Mouse (Mus musculus) ovary, adult 18-20 months (tissue): ENCODE results near the gene Tnfsf9.

Source experiments
- DNase-seq: peaks from one replicate; pipeline ENCODE4 v3.0.0; 2022; ENCODE audit warnings: low spot score, mixed read lengths

Tnfsf9 gene

DNA sequence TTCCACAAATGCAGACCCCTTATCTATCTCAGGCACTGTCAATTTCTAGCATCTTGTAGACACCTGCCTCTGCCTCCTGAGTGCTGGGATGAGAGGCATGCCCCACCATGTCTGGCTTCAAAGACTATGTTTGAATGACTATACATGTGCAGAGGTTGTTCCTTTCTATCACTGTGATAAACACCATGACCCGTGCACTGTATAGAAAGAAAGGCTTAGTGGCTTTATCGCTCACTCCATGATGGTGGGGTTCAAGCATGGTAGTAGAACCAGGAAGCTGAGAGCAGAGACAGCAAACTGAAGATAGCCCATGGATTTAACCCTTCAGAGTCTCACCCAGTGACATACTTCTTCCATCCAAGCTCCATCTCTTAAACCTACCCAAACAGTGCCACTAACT, 29.6 kb downstream of the Tnfsf9 start:
- DNase-seq = no peak

DNA sequence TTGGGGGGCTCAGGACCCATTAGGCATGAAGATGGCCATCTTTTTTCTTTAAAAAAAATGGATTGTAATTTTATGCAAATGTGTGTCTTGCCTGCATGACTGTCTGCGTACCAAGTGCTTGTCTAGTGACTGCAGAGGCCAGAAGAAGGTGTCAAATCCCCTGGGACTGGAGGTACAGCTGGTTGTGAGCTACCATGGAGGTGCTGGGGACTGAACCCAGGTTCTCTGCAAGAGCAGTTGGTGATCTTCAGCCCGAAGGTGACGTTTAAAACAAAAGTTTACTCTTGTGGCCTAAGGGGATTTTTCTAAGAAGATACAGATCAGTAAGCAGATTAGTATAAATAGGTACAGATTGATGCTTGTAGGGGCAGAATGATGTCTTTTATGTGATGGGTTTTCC, 30.5 kb downstream of the Tnfsf9 start:
- DNase-seq = no peak

DNA sequence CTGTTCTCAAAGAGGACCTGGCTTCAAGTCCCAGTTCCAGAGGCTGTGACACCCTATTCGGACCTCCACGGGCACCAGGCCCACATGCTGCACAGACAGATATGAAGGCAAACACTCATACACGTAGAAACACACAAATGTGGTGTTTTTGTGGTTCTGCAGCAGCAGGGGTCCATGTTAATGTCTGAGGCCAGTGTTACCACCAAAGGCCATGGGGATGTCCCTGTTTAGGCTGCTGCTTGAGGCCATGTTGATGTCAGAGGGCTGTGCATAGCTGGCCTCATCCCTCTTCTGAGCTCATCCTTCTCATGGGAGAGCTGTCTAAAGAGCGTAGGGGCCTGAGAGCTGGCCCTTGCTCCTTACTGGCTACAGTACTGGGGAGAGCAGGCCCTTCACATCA, 33.6 kb downstream of the Tnfsf9 start:
- DNase-seq = no peak

DNA sequence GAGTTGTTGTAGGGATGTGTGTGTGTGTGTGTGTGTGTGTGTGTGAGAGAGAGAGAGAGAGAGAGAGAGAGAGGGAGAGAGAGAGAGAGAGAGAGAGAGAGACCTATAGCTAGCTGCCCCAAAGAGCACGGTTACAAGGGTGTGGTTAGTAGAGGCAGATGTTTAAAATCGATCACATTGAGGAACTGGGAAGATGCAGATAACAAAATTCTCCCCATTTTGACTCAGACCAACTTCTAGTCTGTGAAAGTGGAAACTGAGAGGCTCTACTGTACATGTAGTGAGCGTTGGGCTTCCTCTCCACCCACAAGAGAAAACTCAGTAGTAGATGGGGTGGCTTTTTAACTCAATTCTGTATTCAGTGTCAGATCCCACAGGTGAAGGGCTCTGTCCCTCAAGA, 34.6 kb downstream of the Tnfsf9 start:
- no peak for DNase-seq

GRCm38 (mm10) chr17:57143704-57144103, 38.6 kb downstream of the Tnfsf9 start:
- no peak for DNase-seq

DNA sequence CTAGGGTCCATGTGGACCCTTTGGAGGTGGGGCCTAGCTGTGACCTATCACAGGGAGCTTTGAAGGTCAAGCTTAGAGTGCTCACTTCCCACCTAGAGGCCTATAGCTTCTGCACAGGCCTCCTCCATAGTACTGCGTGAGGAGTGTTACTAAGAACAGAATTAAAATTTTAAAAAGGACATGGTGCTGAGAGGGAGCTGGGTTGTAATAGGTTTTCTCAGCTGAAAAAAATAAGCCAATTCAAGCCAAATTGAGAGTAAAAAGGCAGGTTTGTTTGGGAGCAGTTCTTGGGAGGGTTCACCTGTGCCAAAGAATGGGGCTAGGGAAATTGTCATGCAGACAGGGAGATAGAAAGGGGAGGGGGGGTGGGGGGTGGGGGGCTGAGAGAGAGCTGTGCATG, 40.0 kb downstream of the Tnfsf9 start:
- no peak for DNase-seq

GRCm38 (mm10) chr17:57148343-57148742, 43.2 kb downstream of the Tnfsf9 start:
- no peak for DNase-seq

- no peak for DNase-seq
These were observed 44.1 kb downstream of the Tnfsf9 start, which contains the start of gene Cd70 for GRCm38 (mm10) chr17:57148994-57149803. TSS of gene Cd70 (minus strand) at chr17:57149777.

GRCm38 (mm10) chr17:57153006-57153405, 47.9 kb downstream of the Tnfsf9 start:
- no peak for DNase-seq

- DNase-seq = no peak
These were observed 48.7 kb downstream of the Tnfsf9 start for GRCm38 (mm10) chr17:57153787-57154186.
